Mouse (Mus musculus) kidney, adult 2 months (tissue): Measurements from ENCODE around the gene Hoxa11.

Experiments
- CTCF ChIP-seq: fragments of 200-500 bp; conservative IDR thresholded peaks from 2 replicates; pipeline ENCODE4 v1.5.1; 2011; ENCODE audit warnings: low read depth, mild to moderate bottlenecking, control low read depth, low read length, moderate library complexity, mixed read lengths; ENCODE audit not compliant: insufficient read depth, insufficient read length
- POLR2A ChIP-seq: fragments of 200-500 bp; IDR thresholded peaks from one replicate; pipeline ENCODE4 v1.6.1; 2011; ENCODE audit warnings: low read depth, low read length, control low read depth

DNA sequence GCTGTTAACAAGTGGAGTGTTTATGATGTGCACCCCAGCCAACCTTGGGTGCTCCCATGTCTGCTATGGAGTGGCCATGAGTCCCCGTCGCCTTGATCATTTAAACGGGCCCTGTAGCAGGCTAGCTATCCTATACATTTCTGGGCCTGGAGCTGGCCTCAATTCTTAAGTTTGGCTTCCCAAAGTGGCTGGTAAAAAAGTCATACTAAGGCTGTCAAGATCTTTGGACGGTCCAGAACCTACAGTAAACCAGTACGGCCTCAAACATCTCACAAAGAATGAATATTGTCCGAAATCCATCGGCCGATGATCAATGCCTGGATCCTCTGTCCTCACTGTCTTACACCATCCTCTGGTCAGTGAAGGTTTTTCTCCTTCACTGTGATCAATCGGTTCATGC lies 10.3 kb downstream of the Hoxa11 start:
- TF ChIP-seq CTCF (no peak), POLR2A (no peak)
